Mouse (Mus musculus) neural tube, embryonic 14.5 days (tissue): ENCODE results near the gene Hist1h4d. TPM values are rescaled to one million over a fixed set of nuclear protein-coding genes. Genes with fewer than 3 reads are reported as not detected.
"Not testable (repeated sequence)": the region's sequence is repeated elsewhere in the genome, so short reads cannot be mapped to it uniquely, and the experiment has no call there.

ENCODE experiments used
- ATAC-seq: fragments of 200-750 bp; cut with Nextera tagmentation; 2 replicates; pipeline ENCODE4 v1.8.0; 2017; ENCODE audit warnings: low read depth, mild to moderate bottlenecking, moderate TSS enrichment, moderate library complexity
- H3K27ac ChIP-seq: fragments of 300-500 bp; sonication (generic); 2 replicates; pipeline ENCODE4 v1.5.1; 2014; ENCODE audit warnings: low read depth, mild to moderate bottlenecking, control low read depth, low read length, moderate library complexity, mixed read lengths
- H3K27me3 ChIP-seq: fragments of 300-500 bp; sonication (generic); 2 replicates; pipeline ENCODE4 v1.6.1; 2014; ENCODE audit warnings: low read length; ENCODE audit not compliant: control insufficient read depth, insufficient read depth
- H3K36me3 ChIP-seq: fragments of 300-500 bp; sonication (generic); 2 replicates; pipeline ENCODE4 v1.6.1; 2014; ENCODE audit warnings: low read length, mixed read lengths; ENCODE audit not compliant: control insufficient read depth, insufficient read depth
- H3K4me1 ChIP-seq: fragments of 300-500 bp; sonication (generic); 2 replicates; pipeline ENCODE4 v1.6.1; 2014; ENCODE audit warnings: low read length; ENCODE audit not compliant: control insufficient read depth, insufficient read depth
- H3K4me2 ChIP-seq: fragments of 300-500 bp; sonication (generic); 2 replicates; pipeline ENCODE4 v1.6.1; 2014; ENCODE audit warnings: mild to moderate bottlenecking, low read depth, low read length, control low read depth
- H3K4me3 ChIP-seq: fragments of 300-500 bp; sonication (generic); 2 replicates; pipeline ENCODE4 v1.5.1; 2014; ENCODE audit warnings: low read depth, low read length, control low read depth, mixed read lengths
- H3K9ac ChIP-seq: fragments of 300-500 bp; sonication (generic); replicated peaks from 2 replicates; pipeline ENCODE4 v1.6.1; 2014; ENCODE audit warnings: low read depth, mild to moderate bottlenecking, control low read depth, low read length, mixed read lengths
- H3K9me3 ChIP-seq: fragments of 300-500 bp; sonication (generic); 2 replicates; pipeline ENCODE4 v1.6.1; 2016; ENCODE audit warnings: low read length; ENCODE audit not compliant: control insufficient read depth
- WGBS: fragments of 180-500 bp; shearing (Covaris S2); extraction: QIAGEN DNeasy Blood & Tissue Kit; methylation state at CpG from one replicate; pipeline ENCODE4 v1.1.7; 2014; 5-methylcytosine and 5-hydroxymethylcytosine counted together
- polyA plus RNA-seq: library from polyadenylated mRNA; unstranded; fragments of >200 nt; fragmentation: Nextera tagmentation; extraction: Ambion mirVana; gene quantifications from 2 replicates; pipeline ENCODE4 v1.2.1, GENCODE M21; 2014

Hist1h4d gene
- polyA plus RNA-seq, 1 experiment from 2014 or later = 23.6 TPM

DNA sequence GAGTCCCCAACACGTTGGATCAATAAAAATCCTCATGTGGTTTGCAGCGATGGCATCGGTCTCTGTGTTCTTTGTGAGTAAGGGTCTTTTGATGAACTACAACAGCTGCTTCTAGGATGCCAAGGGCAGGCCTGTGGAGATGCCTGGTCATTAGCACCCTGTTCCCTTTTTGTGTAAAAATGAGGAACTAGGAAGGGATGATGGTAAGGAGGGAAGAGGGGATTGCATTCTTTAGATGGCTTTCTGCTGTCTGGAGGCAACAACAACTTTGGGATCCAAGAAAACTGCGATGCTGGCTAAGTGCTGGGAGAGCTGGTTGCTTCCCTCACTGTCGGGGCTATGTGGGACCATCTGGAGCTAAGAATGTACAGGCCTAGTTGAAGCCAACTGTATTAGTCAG, 43.1 kb upstream of the Hist1h4d start:
- Histone ChIP-seq H3K36me3 (no peaks in the 10 kb centered on the region), H3K4me1 (peaks cover 12% of the 10 kb centered on the region), H3K27ac (no peak overlapping the region), H3K4me3 (no peak overlapping the region), H3K27me3 (no peaks in the 10 kb centered on the region), H3K9ac (no peak overlapping the region), H3K9me3 (no peaks in the 10 kb centered on the region), H3K4me2 (no peak overlapping the region)
- 72% methylated on average over 5 of the region's 5 CpGs for WGBS
- ATAC-seq = no peak

GRCm38 (mm10) chr13:23539821-23540220, 41.6 kb upstream of the Hist1h4d start:
- H3K4me2 ChIP-seq = not testable (repeated sequence)
- 76% methylated on average over 1 of the region's 1 CpGs for WGBS

GRCm38 (mm10) chr13:23541497-23541896, 39.9 kb upstream of the Hist1h4d start:
- Histone ChIP-seq H3K4me3 (no peak overlapping the region), H3K4me2 (no peak overlapping the region), H3K27me3 (no peaks in the 10 kb centered on the region), H3K4me1 (no peaks in the 10 kb centered on the region), H3K27ac (no peak overlapping the region), H3K9ac (no peak overlapping the region), H3K9me3 (no peaks in the 10 kb centered on the region), H3K36me3 (no peaks in the 10 kb centered on the region)
- ATAC-seq = no peak
- WGBS = 92% methylated on average over 3 of the region's 3 CpGs

More at GRCm38 (mm10) chr13:23539821-23540220, 41.6 kb upstream of the Hist1h4d start:
- H3K4me1 ChIP-seq, H3K9ac ChIP-seq, ATAC-seq, H3K9me3 ChIP-seq, H3K36me3 ChIP-seq, H3K27me3 ChIP-seq, H3K27ac ChIP-seq, H3K4me3 ChIP-seq: not testable (repeated sequence)

DNA sequence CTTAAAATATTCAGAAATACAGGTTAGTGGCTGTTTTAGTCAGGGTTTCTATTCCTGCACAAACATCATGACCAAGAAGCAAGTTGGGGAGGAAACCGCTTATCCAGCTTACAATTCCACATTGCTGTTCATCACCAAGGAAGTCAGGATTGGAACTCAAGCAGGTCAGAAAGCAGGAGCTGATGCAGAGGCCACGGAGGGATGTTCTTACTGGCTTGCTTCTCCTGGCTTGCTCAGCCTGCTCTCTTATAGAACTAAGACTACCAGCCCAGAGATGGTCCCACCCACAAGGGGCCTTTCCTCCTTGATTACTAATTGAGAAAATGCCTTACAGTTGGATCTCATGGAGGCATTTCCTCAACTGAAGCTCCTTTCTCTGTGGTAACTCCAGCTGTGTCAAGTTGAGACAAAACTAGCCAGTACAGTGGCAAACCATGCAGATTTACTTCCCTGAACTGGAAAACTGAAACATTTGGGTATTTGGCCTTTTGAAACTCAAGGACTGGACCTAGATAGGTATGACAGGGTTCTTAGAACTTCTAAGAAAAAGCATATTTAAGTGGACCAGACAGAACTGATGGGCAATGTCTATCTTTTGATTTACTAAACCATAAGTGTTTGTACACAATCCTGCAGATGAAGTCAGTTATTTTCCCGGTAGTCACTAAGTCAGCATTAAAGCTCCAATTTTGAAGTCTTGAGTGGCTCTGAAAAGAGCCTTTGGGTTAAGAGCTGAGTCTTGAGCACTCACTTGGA, 39.0 kb upstream of the Hist1h4d start:
- H3K4me2 ChIP-seq = peak overlapping the region; percentile 68
- not testable (repeated sequence) for H3K27ac ChIP-seq, H3K36me3 ChIP-seq, H3K4me1 ChIP-seq, H3K9me3 ChIP-seq, H3K27me3 ChIP-seq, H3K9ac ChIP-seq, ATAC-seq
- peak overlapping the region; percentile 36 for H3K4me3 ChIP-seq
- WGBS = 7% methylated on average over 3 of the region's 3 CpGs

GRCm38 (mm10) chr13:23542999-23543607, 38.3 kb upstream of the Hist1h4d start, which contains the start of gene Hist1h2bh:
Gene Hist1h2bh (minus strand): TSS chr13:23543392.
- under 1% methylated on average over 32 of the region's 42 CpGs for WGBS
- ATAC-seq = peak; percentile 91

DNA sequence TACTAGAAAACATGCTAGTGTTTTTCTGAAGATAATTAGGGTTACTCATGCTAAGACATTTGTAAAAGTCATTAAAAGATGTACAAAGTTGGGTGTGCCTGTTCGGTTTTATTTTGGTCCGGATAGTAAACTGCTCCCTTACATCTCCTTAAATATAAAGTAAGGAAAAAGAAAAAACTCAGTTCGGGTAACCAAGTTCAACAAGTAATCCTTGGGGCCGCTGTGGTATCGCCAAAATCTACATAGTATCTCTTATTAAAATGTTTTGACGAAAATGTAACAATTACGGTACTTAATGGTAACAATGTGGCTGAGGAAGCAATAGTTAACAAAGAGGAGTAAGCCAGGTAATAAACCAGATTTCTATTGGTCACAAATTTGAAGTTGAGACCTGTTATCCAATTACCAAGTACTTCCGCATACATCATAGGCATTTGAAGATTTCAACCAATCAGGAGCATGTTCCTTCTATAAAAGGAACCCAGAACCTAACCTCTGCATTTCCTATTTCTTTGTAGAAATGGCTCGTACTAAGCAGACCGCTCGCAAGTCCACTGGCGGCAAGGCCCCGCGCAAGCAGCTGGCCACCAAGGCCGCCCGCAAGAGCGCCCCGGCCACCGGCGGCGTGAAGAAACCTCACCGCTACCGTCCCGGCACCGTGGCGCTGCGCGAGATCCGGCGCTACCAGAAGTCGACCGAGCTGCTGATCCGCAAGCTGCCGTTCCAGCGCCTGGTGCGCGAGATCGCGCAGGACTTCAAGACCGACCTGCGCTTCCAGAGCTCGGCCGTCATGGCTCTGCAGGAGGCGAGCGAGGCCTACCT, 37.2 kb upstream of the Hist1h4d start, which contains the start of gene Hist1h3f:
Gene Hist1h3f (plus strand): TSS at position 88 of the 822 bp plus-strand sequence.
- WGBS = under 1% methylated on average over 25 of the region's 45 CpGs
- Histone ChIP-seq H3K36me3 (no peaks in the 10 kb centered on the region), H3K27ac (peak within 1 kb of the TSS; percentile 87), H3K9me3 (no peaks in the 10 kb centered on the region), H3K4me3 (peak within 1 kb of the TSS; percentile 45), H3K4me1 (no peaks in the 10 kb centered on the region), H3K27me3 (no peaks in the 10 kb centered on the region), H3K4me2 (peak within 1 kb of the TSS; percentile 68), H3K9ac (peak within 1 kb of the TSS; percentile 52)
- ATAC-seq = peak; percentile 96

More at GRCm38 (mm10) chr13:23542999-23543607, 38.3 kb upstream of the Hist1h4d start, which contains the start of gene Hist1h2bh:
- not testable (repeated sequence) for H3K36me3 ChIP-seq, H3K27me3 ChIP-seq, H3K9me3 ChIP-seq, H3K4me1 ChIP-seq
- H3K27ac ChIP-seq = peak within 1 kb of the TSS; percentile 66
- peak within 1 kb of the TSS; percentile 68 for H3K4me2 ChIP-seq
- H3K4me3 ChIP-seq = peak within 1 kb of the TSS; percentile 45
- peak within 1 kb of the TSS; percentile 32; the same call in 1 of the 2 replicates for H3K9ac ChIP-seq

GRCm38 (mm10) chr13:23544787-23545120, 36.6 kb upstream of the Hist1h4d start:
- not testable (repeated sequence) for H3K9ac ChIP-seq, H3K9me3 ChIP-seq, H3K4me1 ChIP-seq, H3K36me3 ChIP-seq, H3K27me3 ChIP-seq, ATAC-seq
- 0 out of 2 replicates have a peak overlapping the region, but pooled peaks have one; percentile 18 for H3K4me2 ChIP-seq
- H3K27ac ChIP-seq = peak overlapping the region; percentile 87; the same call in 1 of the 2 replicates
- H3K4me3 ChIP-seq = peak overlapping the region; percentile 45
- 0% methylated on average over 10 of the region's 14 CpGs for WGBS

DNA sequence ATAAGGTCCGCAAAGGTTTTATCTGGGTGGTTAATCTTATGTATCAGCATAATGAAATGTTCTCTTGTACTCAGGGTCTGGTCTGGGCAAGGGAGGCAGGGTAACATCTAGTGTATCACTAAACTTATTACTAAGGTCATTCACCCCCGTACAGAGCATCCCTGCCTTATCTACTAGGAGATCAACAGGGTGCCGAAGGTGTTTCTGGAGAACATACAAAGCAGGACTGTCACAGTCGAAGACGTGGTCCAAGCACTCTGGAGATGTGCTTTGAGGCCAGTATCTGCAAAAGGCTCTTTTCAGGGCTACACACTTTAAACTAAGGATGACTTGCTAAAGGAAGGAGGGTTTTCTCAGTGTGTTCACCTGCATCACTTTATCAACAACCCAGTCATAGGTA, 34.7 kb upstream of the Hist1h4d start:
- WGBS = 86% methylated on average over 5 of the region's 5 CpGs
- H3K4me3 ChIP-seq = no peak overlapping the region

More for the DNA sequence above, 34.7 kb upstream of the Hist1h4d start:
- no peak for ATAC-seq
- no peak overlapping the region for H3K4me2 ChIP-seq
- no peaks in the 10 kb centered on the region for H3K36me3 ChIP-seq
- no peaks in the 10 kb centered on the region for H3K9me3 ChIP-seq
- H3K4me1 ChIP-seq = no peaks in the 10 kb centered on the region
- H3K27me3 ChIP-seq = no peaks in the 10 kb centered on the region
- no peak overlapping the region for H3K27ac ChIP-seq
- H3K9ac ChIP-seq = no peak overlapping the region
